8 mouse cellular contexts compared by ENCODE assay signal in the genomic region with DNA sequence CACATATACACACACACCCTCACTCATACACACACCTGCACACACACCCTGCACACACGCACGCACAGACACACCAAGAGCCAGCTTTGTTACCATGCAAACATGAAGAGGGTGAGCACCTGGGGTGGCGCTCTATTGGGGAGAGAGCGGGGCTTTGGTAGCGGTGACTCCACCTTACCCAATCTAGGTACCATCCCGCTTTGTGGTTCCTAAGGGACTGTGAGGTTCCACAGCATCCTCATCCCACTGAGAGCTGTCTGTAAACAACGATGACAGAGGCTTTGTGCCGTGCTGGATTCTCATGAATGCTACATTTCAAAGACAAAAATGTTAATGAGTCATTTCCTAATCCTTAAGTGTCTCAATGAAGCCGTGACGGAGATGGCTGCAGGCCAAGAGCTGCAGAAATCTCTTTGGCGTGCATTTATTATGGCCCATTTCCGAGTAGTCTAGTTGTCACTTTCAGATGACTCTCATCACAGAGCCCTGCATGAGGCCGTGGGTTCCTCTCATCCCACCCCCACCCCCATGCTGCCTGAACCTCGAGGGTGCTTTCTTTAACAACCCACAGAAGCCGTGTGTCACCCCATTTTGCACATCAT. TPM values are rescaled to one million over a fixed set of nuclear protein-coding genes. Genes with fewer than 3 reads are reported as not detected.
DNase-seq lines count a peak whose midpoint lies in the region; ATAC-seq lines count a peak whose summit lies in the region.

No protein-coding gene starts in this region.

- DNase-seq in frontal cortex, postnatal 25 days (ENCODE audit: low spot score in 2 of 2): no peak
- peak; percentile 78 for DNase-seq in CD4-positive, CD25-positive, alpha-beta regulatory T cell, adult 2 months (ENCODE audit: low read depth, low spot score)
- DNase-seq in lung, postnatal 10 days: peak; percentile 86
- no peak for DNase-seq in spleen, adult 18-20 months
- DNase-seq in embryo, embryonic 11 days: no peak

- H3K4me3 ChIP-seq in embryonic facial prominence, embryonic 15.5 days (replicated peaks): no peak overlapping the region
- no peak overlapping the region for H3K4me3 ChIP-seq in kidney, embryonic 14.5 days (ENCODE audit: low read length)

- peaks cover 8% of the 10 kb centered on the region for H3K27me3 ChIP-seq in embryonic facial prominence, embryonic 15.5 days
- H3K27me3 ChIP-seq in kidney, embryonic 14.5 days (ENCODE audit: control insufficient read depth, insufficient read depth, low read length): no peaks in the 10 kb centered on the region; the same call in 1 of the 2 replicates

- 37% methylated on average over 15 of the region's 15 CpGs for WGBS in embryonic facial prominence, embryonic 15.5 days
- 62% methylated on average over 15 of the region's 15 CpGs for WGBS in kidney, embryonic 14.5 days

- no peaks in the 10 kb centered on the region for H3K36me3 ChIP-seq in embryonic facial prominence, embryonic 15.5 days
- no peaks in the 10 kb centered on the region for H3K36me3 ChIP-seq in kidney, embryonic 14.5 days (ENCODE audit: control insufficient read depth, insufficient read depth, low read length)

- no peak overlapping the region for H3K27ac ChIP-seq in embryonic facial prominence, embryonic 15.5 days (replicated peaks)
- no peak overlapping the region for H3K27ac ChIP-seq in kidney, embryonic 14.5 days (ENCODE audit: low read depth, low read length)

- no peaks in the 10 kb centered on the region for H3K9me3 ChIP-seq in embryonic facial prominence, embryonic 15.5 days (replicated peaks)
- H3K9me3 ChIP-seq in kidney, embryonic 14.5 days (ENCODE audit: control insufficient read depth, low read length): no peaks in the 10 kb centered on the region

- ATAC-seq in frontal cortex, adult (ENCODE audit: low TSS enrichment): peak; percentile 50; the same call in 1 of the 2 replicates
- ATAC-seq in embryonic facial prominence, embryonic 15.5 days (ENCODE audit: insufficient number of reproducible peaks, low FRiP score, low TSS enrichment, low read depth): peak; percentile 47; the same call in 1 of the 2 replicates
- 0 out of 2 replicates have a peak, but pooled peaks have one; percentile 37 for ATAC-seq in kidney, embryonic 14.5 days (ENCODE audit: low FRiP score, low TSS enrichment)

- H3K4me1 ChIP-seq in embryonic facial prominence, embryonic 15.5 days: peaks cover 11% of the 10 kb centered on the region; the same call in 1 of the 2 replicates
- 0 out of 2 replicates have a peak, but pooled peaks cover 11% of the 10 kb centered on the region for H3K4me1 ChIP-seq in kidney, embryonic 14.5 days (ENCODE audit: control insufficient read depth, insufficient read depth, low read length)

- no peak overlapping the region for H3K9ac ChIP-seq in embryonic facial prominence, embryonic 15.5 days
- H3K9ac ChIP-seq in kidney, embryonic 14.5 days (ENCODE audit: low read depth, low read length): no peak overlapping the region

- H3K4me2 ChIP-seq in embryonic facial prominence, embryonic 15.5 days (replicated peaks): no peak overlapping the region
- H3K4me2 ChIP-seq in kidney, embryonic 14.5 days (replicated peaks; ENCODE audit: low read depth, low read length): no peak overlapping the region

RNA-seq across cellular contexts. Expression of a gene that starts 10.5 kb away (rescaled TPM):
- polyA plus RNA-seq in embryonic facial prominence, embryonic 15.5 days (2015; fragmentation: Nextera tagmentation; extraction: Ambion mirVana): 5.7 and 5.8 TPM in 2 replicates
- polyA plus RNA-seq in kidney, embryonic 14.5 days (2014; fragmentation: Nextera tagmentation; extraction: Ambion mirVana): 26.8 and 34.6 TPM in 2 replicates

Comparison
In these comparisons a context has a peak if more than half of its experiments do, and no peak if none do; other contexts are left out.
1. DNase-seq: peak in CD4-positive, CD25-positive, alpha-beta regulatory T cell, adult 2 months (single experiment) and lung, postnatal 10 days (single experiment); none in frontal cortex, postnatal 25 days (0 of 2), spleen, adult 18-20 months (0 of 2) and embryo, embryonic 11 days (single experiment).
2. Peak in every context shown above with its lines, with median percentiles within 50 percentile points of each other: ATAC-seq.